Mouse (Mus musculus): ENCODE data around the gene Taar8b.
A peak's percentile ranks its signal among the peaks of the same experiment; 100 is the strongest.
"Not testable (repeated sequence)": the region's sequence is repeated elsewhere in the genome, so short reads cannot be mapped to it uniquely, and the experiment has no call there.

Taar8b gene

GRCm38 (mm10) chr10:24092194-24092593 lies at the start of gene Taar8b:
Taar8b (minus strand) TSS chr10:24092294.
- no peak for DNase-seq (ENCODE audit: extremely low spot score, low spot score)

GRCm38 (mm10) chr10:24138623-24139261 lies 46.6 kb upstream of the Taar8b start:
- DNase-seq (ENCODE audit: extremely low spot score, low spot score), result no peak

- DNase-seq (ENCODE audit: extremely low spot score, low spot score), result no peak
Measured at GRCm38 (mm10) chr10:24134071-24134645, 42.1 kb upstream of the Taar8b start.

GRCm38 (mm10) chr10:24133132-24133531 lies 41.0 kb upstream of the Taar8b start:
- no peak for DNase-seq (ENCODE audit: extremely low spot score, low spot score)

GRCm38 (mm10) chr10:24132273-24132672 lies 40.2 kb upstream of the Taar8b start:
- no peak for DNase-seq (ENCODE audit: extremely low spot score, low spot score)

- DNase-seq (ENCODE audit: extremely low spot score, low spot score), result no peak
Measured at GRCm38 (mm10) chr10:24131451-24132262, 39.6 kb upstream of the Taar8b start.

- peak; percentile 40 for DNase-seq (ENCODE audit: extremely low spot score, low spot score)
Measured at GRCm38 (mm10) chr10:24111116-24111778, 19.2 kb upstream of the Taar8b start.

- not testable (repeated sequence) for DNase-seq (ENCODE audit: extremely low spot score, low spot score)
Measured at GRCm38 (mm10) chr10:24109434-24109833, 17.3 kb upstream of the Taar8b start, which contains the start of gene Taar9. Taar9 (minus strand) TSS chr10:24109534.

- no peak for DNase-seq (ENCODE audit: extremely low spot score, low spot score)
Measured at GRCm38 (mm10) chr10:24108236-24108635, 16.1 kb upstream of the Taar8b start.

- no peak for DNase-seq (ENCODE audit: extremely low spot score, low spot score)
Measured at GRCm38 (mm10) chr10:24107747-24108146, 15.7 kb upstream of the Taar8b start.

- DNase-seq (ENCODE audit: extremely low spot score, low spot score), result not testable (repeated sequence)
Measured at GRCm38 (mm10) chr10:24103299-24103698, 11.2 kb upstream of the Taar8b start.

GRCm38 (mm10) chr10:24101812-24102211 lies 9.7 kb upstream of the Taar8b start, which contains the start of gene Taar8c:
Taar8c (minus strand) TSS chr10:24101912.
- DNase-seq (ENCODE audit: extremely low spot score, low spot score), result not testable (repeated sequence)

- not testable (repeated sequence) for DNase-seq (ENCODE audit: extremely low spot score, low spot score)
Measured at GRCm38 (mm10) chr10:24097010-24097409, 4.9 kb upstream of the Taar8b start.

GRCm38 (mm10) chr10:24087168-24087567 lies 4.9 kb downstream of the Taar8b start:
- DNase-seq (ENCODE audit: extremely low spot score, low spot score), result no peak

- no peak for DNase-seq (ENCODE audit: extremely low spot score, low spot score)
Measured at GRCm38 (mm10) chr10:24086555-24086954, 5.5 kb downstream of the Taar8b start.

GRCm38 (mm10) chr10:24085936-24086335 lies 6.2 kb downstream of the Taar8b start:
- no peak for DNase-seq (ENCODE audit: extremely low spot score, low spot score)

- no peak for DNase-seq (ENCODE audit: extremely low spot score, low spot score)
Measured at GRCm38 (mm10) chr10:24080166-24080565, 11.9 kb downstream of the Taar8b start.

GRCm38 (mm10) chr10:24076200-24076599 lies 15.9 kb downstream of the Taar8b start, which contains the start of gene Taar8a:
Taar8a (plus strand) TSS chr10:24076500.
- DNase-seq (ENCODE audit: extremely low spot score, low spot score), result not testable (repeated sequence)

- not testable (repeated sequence) for DNase-seq (ENCODE audit: extremely low spot score, low spot score)
Measured at GRCm38 (mm10) chr10:24074751-24075150, 17.3 kb downstream of the Taar8b start.

GRCm38 (mm10) chr10:24058986-24059385 lies 33.1 kb downstream of the Taar8b start:
- no peak for DNase-seq (ENCODE audit: extremely low spot score, low spot score)

- no peak for DNase-seq (ENCODE audit: extremely low spot score, low spot score)
Measured at GRCm38 (mm10) chr10:24052039-24052438, 40.1 kb downstream of the Taar8b start.

Measured in neural tube, embryonic 10.5 days (tissue).